Comparison of ENCODE assay signal across 22 mouse cellular contexts in genomic region chr5:104141067-104141466, GRCm38 (mm10). TPM values are rescaled to one million over a fixed set of nuclear protein-coding genes. Genes with fewer than 3 reads are reported as not detected.
A peak's percentile ranks its signal among the peaks of the same experiment; 100 is the strongest.
DNase-seq lines count a peak whose midpoint lies in the region; TF ChIP-seq lines count a peak whose summit lies in the region.
"Had no signal": no experiment of that assay in that cellular context is flagged by ENCODE, and none has a peak within 500 bp of the region (broad histone marks: within the 10 kb centered on the region; RNA-seq: fewer than 3 reads in every experiment).

No protein-coding gene starts in this region.

- TF ChIP-seq EP300 in heart, adult 2 months (IDR thresholded peaks at IDR 0.05; ENCODE audit: insufficient read depth, low read depth, low read length): no peak

- H3K36me3 ChIP-seq in heart, adult 2 months (ENCODE audit: control insufficient read depth, insufficient read depth, low read length): no peaks in the 10 kb centered on the region
- H3K36me3 ChIP-seq: heart, embryonic 12.5 days; limb, embryonic 12.5 days; neural tube, embryonic 15.5 days had no signal

- WGBS in heart, adult 2 months: 54% methylated on average over 2 of the region's 2 CpGs

- DNase-seq in heart, adult 2 months: no peak
- no peak for DNase-seq in heart, adult 9 months (ENCODE audit: low spot score in 2 of 2)
- no peak for DNase-seq in left cerebral cortex, adult 2 months (ENCODE audit: extremely low spot score in 1 of 2, low spot score in 2 of 2)
- DNase-seq in left cerebral cortex, postnatal 10 days (ENCODE audit: extremely low spot score in 1 of 2, low spot score in 2 of 2): no peak
- peak; percentile 22 for DNase-seq in 416B (ENCODE audit: low read depth)
- DNase-seq in adipocyte (ENCODE audit: low spot score): no peak
- DNase-seq: adrenal gland, adult 8-10 months; cerebellum, adult 9-11 months; gastrocnemius, adult 2 months; heart, postnatal 4 days; kidney, adult 2 months; kidney, postnatal 25 days; midbrain, embryonic 14.5 days; thymus, postnatal 4 days had no signal

- H3K79me2 ChIP-seq in heart, adult 2 months (replicated peaks; ENCODE audit: control insufficient read depth, insufficient read depth, low read length): peaks cover 2% of the 10 kb centered on the region; the same call in 1 of the 2 replicates

- no peak for TF ChIP-seq POLR2A in heart, adult 2 months (IDR thresholded peaks at IDR 0.05; ENCODE audit: insufficient read depth, low read depth, low read length)
- no peak for TF ChIP-seq POLR2A in cortical plate, adult 2 months (IDR thresholded peaks at IDR 0.05; ENCODE audit: extremely low read depth, insufficient read depth, low read length)

- no peak overlapping the region for H3K27ac ChIP-seq in heart, adult 2 months
- no peak overlapping the region for H3K27ac ChIP-seq in left cerebral cortex, adult 2 months
- no peak overlapping the region for H3K27ac ChIP-seq in cortical plate, adult 2 months (ENCODE audit: insufficient read depth, low read length)
- H3K27ac ChIP-seq: gastrocnemius, adult 2 months; limb, embryonic 12.5 days; liver, embryonic 14.5 days; neural tube, embryonic 15.5 days had no signal

- H3K4me1 ChIP-seq in heart, adult 2 months (ENCODE audit: control insufficient read depth, insufficient read depth, low read length): no peaks in the 10 kb centered on the region
- no peaks in the 10 kb centered on the region for H3K4me1 ChIP-seq in cortical plate, adult 2 months (ENCODE audit: control insufficient read depth, insufficient read depth, low read length)
- H3K4me1 ChIP-seq: heart, embryonic 12.5 days; limb, embryonic 12.5 days; megakaryocyte, embryonic 14.5 days; neural tube, embryonic 15.5 days had no signal

- intact Hi-C loops in heart, adult 2 months (cut with DNase I): no loop called here
- intact Hi-C loops in left cerebral cortex, adult 2 months (cut with DNase I): no loop called here
- intact Hi-C loops in left cerebral cortex, postnatal 10 days (cut with DNase I): no loop called here

- H3K9ac ChIP-seq in heart, adult 2 months (ENCODE audit: low read depth, low read length): no peak overlapping the region
- H3K9ac ChIP-seq: heart, embryonic 12.5 days; limb, embryonic 12.5 days; liver, embryonic 14.5 days; neural tube, embryonic 15.5 days had no signal

- H3K27me3 ChIP-seq in heart, adult 2 months (ENCODE audit: control insufficient read depth, insufficient read depth, low read length): no peaks in the 10 kb centered on the region
- H3K27me3 ChIP-seq: heart, embryonic 12.5 days; limb, embryonic 12.5 days; megakaryocyte, embryonic 14.5 days; neural tube, embryonic 15.5 days had no signal

- H3K4me3 ChIP-seq in heart, adult 2 months: no peak overlapping the region
- no peak overlapping the region for H3K4me3 ChIP-seq in left cerebral cortex, adult 2 months
- H3K4me3 ChIP-seq in cortical plate, adult 2 months (ENCODE audit: insufficient read depth, low read length): no peak overlapping the region
- H3K4me3 ChIP-seq: gastrocnemius, adult 2 months; heart, embryonic 12.5 days; limb, embryonic 12.5 days; megakaryocyte, embryonic 14.5 days; neural tube, embryonic 15.5 days had no signal

- peak; percentile 49 for TF ChIP-seq CTCF in heart, adult 2 months (IDR thresholded peaks at IDR 0.05)
- TF ChIP-seq CTCF in left cerebral cortex, adult 2 months (IDR thresholded peaks at IDR 0.05): peak; percentile 49
- TF ChIP-seq CTCF in cortical plate, adult 2 months (IDR thresholded peaks at IDR 0.05; ENCODE audit: extremely low read depth, insufficient read depth, low read length): peak; percentile 38

RNA-seq across cellular contexts. Expression of gene Sparcl1, which starts 27.5 kb away (rescaled TPM):
- 100 to 1,000 TPM; 182 to 219 TPM for total RNA-seq in heart, adult 2 months (2021)
- 122 and 281 TPM in 2 replicates for polyA plus RNA-seq in heart, adult 2 months (2012; rRNA removed)
- total RNA-seq in left cerebral cortex, adult 2 months (2021): 1,000 to 10,000 TPM; 1,525 to 1,546 TPM
- 1,000 to 10,000 TPM; 1,043 to 1,055 TPM for total RNA-seq in left cerebral cortex, postnatal 10 days (2021)
- 1,820 and 1,861 TPM in 2 replicates for polyA plus RNA-seq in cortical plate, adult 2 months (2012; rRNA removed)

RNA-seq across cellular contexts. Expression of gene Dspp, which starts 29.4 kb away (rescaled TPM):
- not detected for total RNA-seq in heart, adult 2 months (2021)
- polyA plus RNA-seq in heart, adult 2 months (2012; rRNA removed): not detected in 2 replicates
- total RNA-seq in left cerebral cortex, adult 2 months (2021): under 1 TPM; 0.07 to 0.09 TPM
- total RNA-seq in left cerebral cortex, postnatal 10 days (2021): under 1 TPM in 1 of 2 experiments, not detected in 1; 0.08 TPM
- 0.02 TPM in 1 of 2 replicates, not detected in the other for polyA plus RNA-seq in cortical plate, adult 2 months (2012; rRNA removed)
- total RNA-seq: adrenal gland, adult 8-10 months; gastrocnemius, adult 2 months; heart, postnatal 4 days had no signal
- polyA plus RNA-seq: embryonic facial prominence, embryonic 14.5 days; heart, embryonic 12.5 days; hindbrain, embryonic 16.5 days; kidney, adult 2 months; limb, embryonic 12.5 days; liver, embryonic 14.5 days; midbrain, embryonic 14.5 days; neural tube, embryonic 15.5 days had no signal

Comparison
In these comparisons a context has a peak if more than half of its experiments do, and no peak if none do; other contexts are left out.
1. RNA of gene Sparcl1, which starts 27.5 kb away (total RNA-seq): 1,525 to 1,546 TPM in left cerebral cortex, adult 2 months and 1,043 to 1,055 TPM in left cerebral cortex, postnatal 10 days; 182 to 219 TPM in heart, adult 2 months; every median in the first group is over 4 times any median in the second.
2. Peak in every context shown above with its lines, with median percentiles within 50 percentile points of each other: CTCF ChIP-seq.